Mouse (Mus musculus) forebrain, embryonic 14.5 days (tissue): ENCODE data around the gene Apom. TPM values are rescaled to one million over a fixed set of nuclear protein-coding genes. Genes with fewer than 3 reads are reported as not detected.

ENCODE experiments used
- ATAC-seq: fragments of 200-750 bp; cut with Nextera tagmentation; 2 replicates; pipeline ENCODE4 v1.8.0; 2017; ENCODE audit warnings: mild to moderate bottlenecking, moderate library complexity
- DNase-seq: peaks from one replicate; pipeline ENCODE4 v3.0.0-alpha.2; 2015; ENCODE audit warnings: low spot score
- H3K27ac ChIP-seq: fragments of 300-500 bp; sonication (generic); 2 replicates; pipeline ENCODE4 v1.5.1; 2014; ENCODE audit warnings: low read depth, mild to moderate bottlenecking, control low read depth, low read length, moderate library complexity
- H3K27me3 ChIP-seq: fragments of 300-500 bp; sonication (generic); replicated peaks from 2 replicates; pipeline ENCODE4 v1.6.1; 2014; ENCODE audit warnings: low read length, control low read depth, mixed read lengths; ENCODE audit not compliant: control insufficient read depth, insufficient read depth
- H3K36me3 ChIP-seq: fragments of 300-500 bp; sonication (generic); 2 replicates; pipeline ENCODE4 v1.6.1; 2014; ENCODE audit warnings: low read length, control low read depth; ENCODE audit not compliant: control insufficient read depth, insufficient read depth
- H3K4me1 ChIP-seq: fragments of 300-500 bp; sonication (generic); 2 replicates; pipeline ENCODE4 v1.6.1; 2014; ENCODE audit warnings: antibody characterized with exemption, low read length, control low read depth; ENCODE audit not compliant: control insufficient read depth, insufficient read depth
- H3K4me2 ChIP-seq: fragments of 300-500 bp; sonication (generic); 2 replicates; pipeline ENCODE4 v1.6.1; 2014; ENCODE audit warnings: mild to moderate bottlenecking, control low read depth, low read length
- H3K4me3 ChIP-seq: fragments of 300-500 bp; sonication (generic); 2 replicates; pipeline ENCODE4 v1.5.1; 2014; ENCODE audit warnings: low read depth, low read length, control low read depth
- H3K9ac ChIP-seq: fragments of 300-500 bp; sonication (generic); 2 replicates; pipeline ENCODE4 v1.6.1; 2014; ENCODE audit warnings: mild to moderate bottlenecking, low read length, control low read depth, moderate library complexity
- H3K9me3 ChIP-seq: fragments of 300-500 bp; sonication (generic); replicated peaks from 2 replicates; pipeline ENCODE4 v1.6.1; 2016; ENCODE audit warnings: low read length, control low read depth, mixed read lengths; ENCODE audit not compliant: control insufficient read depth
- WGBS: fragments of 180-500 bp; shearing (Covaris S2); extraction: QIAGEN DNeasy Blood & Tissue Kit; methylation state at CpG from one replicate; pipeline ENCODE4 v1.1.7; 2014; 5-methylcytosine and 5-hydroxymethylcytosine counted together
- polyA plus RNA-seq: library from polyadenylated mRNA; unstranded; fragments of >200 nt; fragmentation: Nextera tagmentation; extraction: Ambion mirVana; gene quantifications from 2 replicates; pipeline ENCODE4 v1.2.1, GENCODE M21; 2014

Apom gene
- polyA plus RNA-seq, 1 experiment from 2014 or later, result 0.29 TPM

- no peaks in the 10 kb centered on the region for H3K27me3 ChIP-seq
- 80% methylated on average over 9 of the region's 9 CpGs for WGBS
- no peak overlapping the region for H3K4me3 ChIP-seq
- peaks cover 31% of the 10 kb centered on the region for H3K36me3 ChIP-seq
- DNase-seq (no peak), ATAC-seq (no peak)
- H3K27ac ChIP-seq, result no peak overlapping the region
- no peak overlapping the region for H3K4me2 ChIP-seq
- no peak overlapping the region for H3K9ac ChIP-seq
- H3K9me3 ChIP-seq, result no peaks in the 10 kb centered on the region
- H3K4me1 ChIP-seq, result no peaks in the 10 kb centered on the region
Observed at GRCm38 (mm10) chr17:35111774-35112173, 20.1 kb downstream of the Apom start.

- Histone ChIP-seq H3K27me3 (no peaks in the 10 kb centered on the region), H3K27ac (no peak within 1 kb of the TSS), H3K4me2 (no peak within 1 kb of the TSS), H3K4me3 (no peak within 1 kb of the TSS), H3K4me1 (no peaks in the 10 kb centered on the region), H3K36me3 (peaks cover 13% of the 10 kb centered on the region), H3K9ac (no peak within 1 kb of the TSS), H3K9me3 (no peaks in the 10 kb centered on the region)
- DNase-seq (no peak), ATAC-seq (no peak)
- 89% methylated on average over 6 of the region's 6 CpGs for WGBS
Observed at GRCm38 (mm10) chr17:35108097-35108496, 23.8 kb downstream of the Apom start, which contains the start of gene Ly6g5c. TSS of gene Ly6g5c (plus strand) at chr17:35108279.

GRCm38 (mm10) chr17:35106522-35106921 is 25.3 kb downstream of the Apom start:
- Histone ChIP-seq H3K27me3 (no peaks in the 10 kb centered on the region), H3K9me3 (no peaks in the 10 kb centered on the region), H3K27ac (no peak overlapping the region), H3K9ac (peak overlapping the region; percentile 48; the same call in 1 of the 2 replicates), H3K4me3 (no peak overlapping the region), H3K36me3 (peaks cover 28% of the 10 kb centered on the region), H3K4me1 (no peaks in the 10 kb centered on the region), H3K4me2 (no peak overlapping the region)
- DNase-seq (peak; percentile 43), ATAC-seq (no peak)
- WGBS, result 66% methylated on average over 3 of the region's 3 CpGs

GRCm38 (mm10) chr17:35105740-35106389 is 26.0 kb downstream of the Apom start:
- Histone ChIP-seq H3K36me3 (peaks cover 35% of the 10 kb centered on the region), H3K4me1 (no peaks in the 10 kb centered on the region), H3K27ac (no peak overlapping the region), H3K4me2 (peak overlapping the region; percentile 28; the same call in 1 of the 2 replicates), H3K4me3 (no peak overlapping the region), H3K9me3 (no peaks in the 10 kb centered on the region), H3K27me3 (no peaks in the 10 kb centered on the region), H3K9ac (peak overlapping the region; percentile 48; the same call in 1 of the 2 replicates)
- DNase-seq (peak; percentile 61), ATAC-seq (0 out of 2 replicates have a peak, but pooled peaks have one; percentile 12)
- WGBS, result 23% methylated on average over 13 of the region's 13 CpGs

GRCm38 (mm10) chr17:35104754-35105153 is 27.1 kb downstream of the Apom start:
- no peaks in the 10 kb centered on the region for H3K4me1 ChIP-seq
- H3K9me3 ChIP-seq, result no peaks in the 10 kb centered on the region
- WGBS, result 78% methylated on average over 6 of the region's 6 CpGs
- DNase-seq (no peak), ATAC-seq (no peak)
- H3K27me3 ChIP-seq, result no peaks in the 10 kb centered on the region
- no peak overlapping the region for H3K9ac ChIP-seq
- H3K4me3 ChIP-seq, result no peak overlapping the region
- no peak overlapping the region for H3K4me2 ChIP-seq
- peaks cover 46% of the 10 kb centered on the region for H3K36me3 ChIP-seq
- no peak overlapping the region for H3K27ac ChIP-seq

GRCm38 (mm10) chr17:35104079-35104478 is 27.8 kb downstream of the Apom start:
- WGBS, result 92% methylated on average over 7 of the region's 7 CpGs
- Histone ChIP-seq H3K36me3 (peaks cover 53% of the 10 kb centered on the region), H3K4me1 (no peaks in the 10 kb centered on the region), H3K9ac (no peak overlapping the region), H3K4me2 (no peak overlapping the region), H3K9me3 (no peaks in the 10 kb centered on the region), H3K27ac (no peak overlapping the region), H3K27me3 (no peaks in the 10 kb centered on the region), H3K4me3 (no peak overlapping the region)
- ATAC-seq (no peak), DNase-seq (no peak)

- no peak for ATAC-seq
- Histone ChIP-seq H3K27me3 (no peaks in the 10 kb centered on the region), H3K9ac (no peak overlapping the region), H3K4me2 (no peak overlapping the region), H3K4me3 (no peak overlapping the region), H3K4me1 (no peaks in the 10 kb centered on the region), H3K9me3 (no peaks in the 10 kb centered on the region), H3K27ac (no peak overlapping the region), H3K36me3 (peaks cover 61% of the 10 kb centered on the region)
- no peak for DNase-seq
- 73% methylated on average over 6 of the region's 6 CpGs for WGBS
Observed at GRCm38 (mm10) chr17:35103221-35103690, 28.6 kb downstream of the Apom start.

GRCm38 (mm10) chr17:35102299-35102698 is 29.6 kb downstream of the Apom start:
- no peak overlapping the region for H3K27ac ChIP-seq
- H3K4me3 ChIP-seq, result no peak overlapping the region
- ATAC-seq (no peak), DNase-seq (no peak)
- no peak overlapping the region for H3K9ac ChIP-seq
- H3K4me1 ChIP-seq, result no peaks in the 10 kb centered on the region
- WGBS, result 81% methylated on average over 8 of the region's 8 CpGs
- no peaks in the 10 kb centered on the region for H3K9me3 ChIP-seq
- no peak overlapping the region for H3K4me2 ChIP-seq
- H3K27me3 ChIP-seq, result no peaks in the 10 kb centered on the region
- peaks cover 69% of the 10 kb centered on the region for H3K36me3 ChIP-seq

GRCm38 (mm10) chr17:35101161-35101560 is 30.7 kb downstream of the Apom start:
- DNase-seq (no peak), ATAC-seq (no peak)
- Histone ChIP-seq H3K9ac (no peak overlapping the region), H3K27me3 (no peaks in the 10 kb centered on the region), H3K4me1 (no peaks in the 10 kb centered on the region), H3K4me3 (no peak overlapping the region), H3K27ac (no peak overlapping the region), H3K9me3 (no peaks in the 10 kb centered on the region), H3K4me2 (no peak overlapping the region), H3K36me3 (peaks cover 80% of the 10 kb centered on the region)
- WGBS, result 93% methylated on average over 11 of the region's 11 CpGs
